Mouse (Mus musculus): ENCODE measurements around the gene Slc26a1.

GRCm38 (mm10) chr5:108668387-108668932, 6.9 kb downstream of the Slc26a1 start:
- TF ChIP-seq CTCF (IDR thresholded peaks at IDR 0.05; ENCODE audit: low read depth, low read length) (no peak), POLR2A (IDR thresholded peaks at IDR 0.05; ENCODE audit: borderline replicate concordance, low read depth, low read length) (no peak)
